Mouse (Mus musculus) ES-E14 (cell line): ENCODE results near the gene Radil. TPM values are rescaled to one million over a fixed set of nuclear protein-coding genes. Genes with fewer than 3 reads are reported as not detected.
A peak's percentile ranks its signal among the peaks of the same experiment; 100 is the strongest.

Source experiments
- DNase-seq: peaks from one replicate; pipeline ENCODE4 v3.0.0-alpha.2; 2013; ENCODE audit warnings: low read depth, low spot score
- H3K27ac ChIP-seq: 2 replicates; pipeline ENCODE4 v1.5.1; 2012; ENCODE audit warnings: low read depth, mild to moderate bottlenecking, low read length, moderate library complexity, mixed read lengths; ENCODE audit not compliant: poor library complexity, insufficient read depth, severe bottlenecking
- H3K36me3 ChIP-seq: 2 replicates; pipeline ENCODE4 v1.6.1; 2012; ENCODE audit warnings: mild to moderate bottlenecking, low read length, moderate library complexity, mixed read lengths; ENCODE audit not compliant: control insufficient read depth, poor library complexity, insufficient read depth, severe bottlenecking
- H3K4me1 ChIP-seq, 2 experiments: fragments of 150-350 bp in 1 of 2; sonication (generic) in 1 of 2; 2 replicates each; pipeline ENCODE4 v1.6.1; 2012; ENCODE audit warnings: low read length in 2 of 2, mild to moderate bottlenecking in 1 of 2, mixed read lengths in 1 of 2; ENCODE audit not compliant: control insufficient read depth in 2 of 2, insufficient read depth in 2 of 2, poor library complexity in 1 of 2
- H3K4me3 ChIP-seq, 2 experiments: fragments of 150-350 bp in 1 of 2; sonication (generic) in 1 of 2; 2 replicates each; pipeline ENCODE4 v1.5.1; 2012; ENCODE audit warnings: low read length in 2 of 2, low read depth in 1 of 2, mild to moderate bottlenecking in 1 of 2, mixed read lengths in 1 of 2; ENCODE audit not compliant: insufficient read depth in 1 of 2, poor library complexity in 1 of 2, severe bottlenecking in 1 of 2
- H3K9ac ChIP-seq: 2 replicates; pipeline ENCODE4 v1.6.1; 2012; ENCODE audit warnings: low read depth, mild to moderate bottlenecking, low read length, mixed read lengths; ENCODE audit not compliant: poor library complexity, insufficient read depth, severe bottlenecking
- H3K9me3 ChIP-seq: fragments of 150-350 bp; sonication (generic); 2 replicates; pipeline ENCODE4 v1.6.1; 2012; ENCODE audit warnings: low read depth, mild to moderate bottlenecking, low read length; ENCODE audit not compliant: control insufficient read depth, insufficient read depth
- CHD2 ChIP-seq: IDR thresholded peaks from 2 replicates; pipeline ENCODE4 v1.6.1; 2014; ENCODE audit warnings: mild to moderate bottlenecking, low read depth, low read length, inconsistent platforms
- HCFC1 ChIP-seq: IDR thresholded peaks from 2 replicates; pipeline ENCODE4 v1.6.1; 2012; ENCODE audit warnings: low read length, inconsistent platforms, borderline replicate concordance; ENCODE audit not compliant: insufficient read depth
- MAFK ChIP-seq: IDR thresholded peaks from 2 replicates; pipeline ENCODE4 v1.6.1; 2014; ENCODE audit warnings: mild to moderate bottlenecking, low read depth, low read length, inconsistent platforms; ENCODE audit not compliant: insufficient read depth
- ZC3H11A ChIP-seq: IDR thresholded peaks from 2 replicates; pipeline ENCODE4 v1.6.1; 2012; ENCODE audit warnings: low read depth, mild to moderate bottlenecking, inconsistent platforms, low read length, borderline replicate concordance
- ZNF384 ChIP-seq: IDR thresholded peaks from 2 replicates; pipeline ENCODE4 v1.6.1; 2012; ENCODE audit warnings: low read depth, low read length, inconsistent platforms
- in situ Hi-C, 2 experiments: fragments of 600-800 bp; cut with MboI; formaldehyde crosslinking; loops; one replicate each; pipeline ENCODE4 v1.15.1; 2025; ENCODE audit warnings: low sequenced_read_pairs in 2 of 2, inconsistent platforms in 1 of 2; ENCODE audit not compliant: unreplicated experiment in 2 of 2
- total RNA-seq: library from RNA; depleted of rRNA; stranded (reverse); fragments of 300-350 nt; gene quantifications from 2 replicates; pipeline ENCODE4 v1.2.3, GENCODE M21; 2012

The Radil gene
- total RNA-seq, 1 experiment = 6.2 TPM

DNA sequence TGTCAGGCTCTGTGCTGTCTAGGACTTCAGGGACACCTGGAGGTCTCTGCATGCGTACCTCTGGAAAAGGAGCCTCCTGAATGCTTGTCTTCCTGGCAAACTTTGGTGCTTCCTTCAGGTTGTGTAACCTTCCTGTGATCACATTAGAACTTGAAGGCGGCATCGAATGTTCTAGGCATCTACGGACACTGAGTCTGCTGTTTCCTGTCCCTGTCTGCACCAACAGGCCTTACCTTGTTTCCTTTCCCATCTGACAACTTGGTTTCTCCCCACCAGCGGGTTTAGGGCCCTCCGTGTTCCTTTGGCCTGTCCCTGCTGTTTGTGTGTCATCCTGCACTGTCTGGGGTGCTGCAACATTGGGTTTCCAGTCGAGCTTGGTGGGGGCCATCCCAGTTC, 108.9 kb downstream of the Radil start:
- in situ Hi-C loops = loop anchor here in 1 of 2 experiments (10.0 kb wide), 1 partner anchor 77 kb away; no protein-coding TSS in a partner anchor
- Histone ChIP-seq H3K4me1 (peaks cover 14 to 56% of the 10 kb centered on the region in 2 experiments), H3K9ac (peak overlapping the region; percentile 45), H3K9me3 (no peaks in the 10 kb centered on the region), H3K4me3 (0 out of 4 replicates have a peak overlapping the region, but pooled peaks of 1 of the 2 experiments have one; percentile 49), H3K36me3 (no peaks in the 10 kb centered on the region; the same call in 1 of the 2 replicates), H3K27ac (peak overlapping the region; percentile 45; the same call in 1 of the 2 replicates)
- TF ChIP-seq ZC3H11A (no peak), ZNF384 (no peak), HCFC1 (no peak), MAFK (no peak), CHD2 (no peak)
- no peak for DNase-seq

DNA sequence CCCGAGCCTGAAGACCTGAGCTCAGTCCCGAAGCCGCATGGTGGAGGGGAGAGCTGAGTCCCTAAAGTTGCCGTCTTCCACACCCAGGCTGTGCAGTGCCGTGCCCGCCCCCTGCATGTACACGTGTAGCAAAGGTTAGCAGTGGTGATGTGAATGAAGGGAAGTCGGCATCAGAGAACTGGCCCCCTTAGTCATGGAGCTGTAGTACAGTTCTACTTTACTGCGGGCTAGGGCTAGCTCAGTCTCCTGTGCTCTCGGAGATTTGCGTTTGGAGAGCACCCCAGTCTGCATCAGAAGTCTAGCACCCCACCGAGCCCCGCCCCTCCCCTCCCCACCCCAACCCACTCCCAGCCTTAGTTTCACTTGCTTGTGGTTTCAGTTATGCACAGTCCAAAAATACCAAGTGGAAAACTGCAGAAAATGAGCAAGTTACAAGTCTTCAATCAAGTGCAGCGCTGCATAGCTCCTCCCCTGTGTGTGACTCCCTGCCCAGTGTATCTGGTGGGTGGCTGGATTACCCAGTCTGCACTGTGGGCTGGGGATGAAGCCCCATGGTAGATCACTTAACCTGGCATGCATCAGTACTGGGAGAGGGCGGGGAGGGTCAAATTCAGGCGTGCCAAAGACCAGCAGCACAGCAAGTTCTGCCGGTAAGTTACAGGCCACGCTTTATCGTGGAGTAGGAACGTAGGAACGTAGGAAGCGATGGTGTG, 109.4 kb downstream of the Radil start:
- peak overlapping the region; percentile 93 for H3K27ac ChIP-seq
- no peaks in the 10 kb centered on the region for H3K9me3 ChIP-seq
- no peaks in the 10 kb centered on the region; the same call in 1 of the 2 replicates for H3K36me3 ChIP-seq
- DNase-seq = no peak
- peak overlapping the region; percentile 67 for H3K9ac ChIP-seq
- H3K4me3 ChIP-seq = peak overlapping the region; percentile 48 to 49
- peaks cover 14 to 54% of the 10 kb centered on the region in 2 experiments for H3K4me1 ChIP-seq
- in situ Hi-C loops = loop anchor here in 1 of 2 experiments (10.0 kb wide), 1 partner anchor 77 kb away; no protein-coding TSS in a partner anchor
- TF ChIP-seq CHD2 = no peak
- TF ChIP-seq MAFK = no peak
- no peak for TF ChIP-seq HCFC1
- TF ChIP-seq ZC3H11A = no peak
- no peak for TF ChIP-seq ZNF384

- Histone ChIP-seq H3K4me1 (peaks cover 14 to 49% of the 10 kb centered on the region in 2 experiments), H3K9ac (peak overlapping the region; percentile 67), H3K9me3 (no peaks in the 10 kb centered on the region), H3K4me3 (peak overlapping the region; percentile 49 to 55), H3K36me3 (peaks cover 4% of the 10 kb centered on the region; the same call in 1 of the 2 replicates), H3K27ac (peak overlapping the region; percentile 94)
- TF ChIP-seq CHD2 (no peak), ZC3H11A (no peak), HCFC1 (no peak), ZNF384 (no peak), MAFK (no peak)
- peak; percentile 97 for DNase-seq
- in situ Hi-C loops = loop anchor here in 1 of 2 experiments (10.0 kb wide), 1 partner anchor 76 kb away; no protein-coding TSS in a partner anchor
Measured at GRCm38 (mm10) chr5:142440451-142441147, 110.3 kb downstream of the Radil start.

DNA sequence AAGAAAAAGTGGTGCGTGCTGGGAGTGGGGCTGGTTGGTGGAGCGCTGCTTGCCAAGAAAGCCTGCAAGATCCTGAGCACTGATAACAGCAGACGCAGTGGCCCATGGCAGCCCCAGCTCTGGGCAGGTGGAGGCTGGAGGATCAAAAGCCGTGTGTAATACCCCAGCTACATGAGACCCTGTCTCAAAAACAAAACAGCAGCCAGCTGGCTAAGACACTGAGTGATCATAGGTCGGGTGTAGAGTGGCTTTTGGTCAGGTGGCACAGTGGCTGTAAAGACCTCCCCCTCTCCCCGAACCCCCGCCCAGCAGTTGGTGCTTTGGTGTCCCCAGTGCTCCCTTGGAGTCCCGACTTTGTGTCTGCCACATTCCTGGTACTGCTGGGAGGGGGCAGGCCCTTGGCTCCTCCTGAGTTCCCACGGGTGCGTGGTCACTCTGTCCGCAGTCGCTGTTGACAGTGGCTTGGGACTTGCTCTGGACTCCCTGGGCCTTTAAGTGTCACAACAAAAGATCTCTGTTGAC, 110.9 kb downstream of the Radil start:
- Histone ChIP-seq H3K9me3 (no peaks in the 10 kb centered on the region), H3K36me3 (peaks cover 10% of the 10 kb centered on the region; the same call in 1 of the 2 replicates), H3K9ac (peak overlapping the region; percentile 16; the same call in 1 of the 2 replicates), H3K4me3 (peak overlapping the region; percentile 27 to 55; a peak in 3 of 4 replicates), H3K27ac (peak overlapping the region; percentile 94), H3K4me1 (peaks cover 14 to 46% of the 10 kb centered on the region in 2 experiments; a peak in 3 of 4 replicates)
- in situ Hi-C loops = loop anchor here in 1 of 2 experiments (10.0 kb wide), 1 partner anchor 75 kb away; no protein-coding TSS in a partner anchor
- TF ChIP-seq HCFC1 = no peak
- no peak for TF ChIP-seq ZNF384
- no peak for TF ChIP-seq CHD2
- TF ChIP-seq ZC3H11A = no peak
- no peak for DNase-seq
